Mouse (Mus musculus) heart, adult 2 months (tissue): Measurements from ENCODE around the gene Slc25a12.

Experiments
- CTCF ChIP-seq: fragments of 200-600 bp; IDR thresholded peaks from 2 replicates; pipeline ENCODE4 v1.8.1; 2022; ENCODE audit warnings: antibody characterized with exemption, mild to moderate bottlenecking, moderate library complexity
- EP300 ChIP-seq: fragments of 200-500 bp; IDR thresholded peaks from 2 replicates; pipeline ENCODE4 v1.6.1; 2011; ENCODE audit warnings: low read depth, low read length, control low read depth; ENCODE audit not compliant: insufficient read depth

DNA sequence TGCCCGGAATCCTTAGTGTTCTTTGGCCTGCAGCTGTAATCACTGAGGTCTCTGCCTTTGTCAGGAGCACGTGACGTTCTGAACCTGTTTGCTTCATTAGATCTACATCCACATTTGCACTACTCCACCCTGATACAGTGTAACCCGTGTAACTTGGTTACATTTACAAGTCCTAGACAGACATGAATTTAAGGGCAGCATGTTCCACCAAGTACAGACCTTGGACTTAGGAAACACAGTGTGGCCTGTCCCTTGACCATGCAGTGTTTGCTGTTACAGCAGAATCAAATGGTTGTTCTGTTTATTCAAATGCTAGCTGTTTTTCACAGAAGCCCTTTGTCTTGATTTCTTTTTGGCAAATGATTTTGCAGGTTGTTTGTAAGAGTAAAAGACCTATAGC is 112.7 kb downstream of the Slc25a12 start:
- no peak for TF ChIP-seq CTCF
- TF ChIP-seq EP300 = no peak
